Mouse (Mus musculus): ENCODE measurements around the gene Ltb4r2. TPM values are rescaled to one million over a fixed set of nuclear protein-coding genes. Genes with fewer than 3 reads are reported as not detected.

Gene Ltb4r2
- under 1 TPM in 1 of 2 experiments, not detected in 1; 0.40 TPM for polyA plus RNA-seq (2017; shearing (Covaris generic))

GRCm38 (mm10) chr14:55761163-55761562, at the start of gene Ltb4r2:
Gene Ltb4r2, plus strand, starts transcription at chr14:55761428.
- ATAC-seq = no peak

DNA sequence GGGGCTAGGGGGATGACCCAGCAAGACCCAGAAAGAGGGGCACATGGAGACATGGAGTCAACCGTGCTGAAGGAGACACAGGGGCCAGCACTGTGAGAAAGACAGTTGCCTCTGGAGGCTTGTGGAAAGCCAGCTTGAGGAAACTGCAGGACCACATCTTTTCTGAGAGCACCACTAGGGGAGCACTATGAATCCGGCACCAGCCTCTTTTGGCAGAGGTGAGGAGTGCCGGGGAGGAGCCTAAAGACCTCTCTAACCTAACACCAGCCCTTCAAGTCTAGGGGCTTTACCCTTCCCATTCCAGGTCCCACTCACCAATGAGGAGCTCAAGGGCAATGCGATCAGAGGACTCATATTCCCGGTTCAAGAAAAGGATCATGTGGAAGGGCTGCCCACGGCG, 49.4 kb upstream of the Ltb4r2 start:
- ATAC-seq = no peak

GRCm38 (mm10) chr14:55713007-55713728, 48.1 kb upstream of the Ltb4r2 start:
- ATAC-seq = no peak

DNA sequence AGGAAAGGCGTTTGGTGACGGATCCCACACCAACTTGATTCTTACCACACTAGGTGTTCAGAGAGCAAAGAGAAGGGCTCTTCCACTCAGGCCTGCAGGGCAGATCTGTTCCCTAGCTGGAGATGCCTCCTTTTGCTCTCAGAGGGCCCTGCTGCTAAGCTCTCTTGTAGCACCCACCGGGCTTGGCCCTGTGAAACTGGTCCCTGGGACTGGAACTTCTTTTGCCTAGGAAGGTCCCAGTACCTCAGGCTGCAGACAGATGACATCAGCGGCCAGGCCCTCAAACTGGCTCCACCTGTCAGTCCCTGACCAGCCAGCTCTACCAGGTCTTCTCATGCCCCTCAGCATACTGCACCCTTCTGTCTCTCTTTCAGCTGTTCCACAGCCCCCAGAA, 47.5 kb upstream of the Ltb4r2 start, which contains the start of gene Tgm1:
Gene Tgm1, minus strand, starts transcription at position 198 of the 394 bp plus-strand sequence.
- no peak for ATAC-seq

- ATAC-seq = no peak
These were observed 46.3 kb upstream of the Ltb4r2 start for GRCm38 (mm10) chr14:55714893-55715292.

- no peak for ATAC-seq
These were observed 45.0 kb upstream of the Ltb4r2 start for GRCm38 (mm10) chr14:55716271-55716670.

DNA sequence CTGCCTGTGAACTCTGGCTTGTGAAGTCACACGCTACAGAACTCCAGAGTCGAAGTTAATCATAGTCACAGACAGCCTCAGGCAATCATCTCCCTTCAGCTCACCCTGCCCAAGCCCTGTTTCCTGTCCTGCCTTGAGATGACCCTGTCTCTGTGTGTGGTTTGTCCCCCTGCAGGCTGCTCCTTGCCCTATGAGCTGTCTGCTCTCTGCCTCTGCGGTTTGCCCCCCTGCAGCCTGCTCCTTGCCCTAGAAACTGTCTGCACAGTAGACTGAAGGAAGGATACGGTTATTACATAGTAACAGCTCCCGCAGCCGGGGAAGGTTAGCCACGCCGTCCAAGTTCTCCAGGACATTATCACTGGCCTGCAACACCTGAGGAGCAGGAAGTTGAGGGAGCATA, 44.3 kb upstream of the Ltb4r2 start:
- no peak for ATAC-seq

GRCm38 (mm10) chr14:55719737-55720136, 41.5 kb upstream of the Ltb4r2 start:
- no peak for ATAC-seq

GRCm38 (mm10) chr14:55720666-55721065, 40.6 kb upstream of the Ltb4r2 start:
- no peak for ATAC-seq

DNA sequence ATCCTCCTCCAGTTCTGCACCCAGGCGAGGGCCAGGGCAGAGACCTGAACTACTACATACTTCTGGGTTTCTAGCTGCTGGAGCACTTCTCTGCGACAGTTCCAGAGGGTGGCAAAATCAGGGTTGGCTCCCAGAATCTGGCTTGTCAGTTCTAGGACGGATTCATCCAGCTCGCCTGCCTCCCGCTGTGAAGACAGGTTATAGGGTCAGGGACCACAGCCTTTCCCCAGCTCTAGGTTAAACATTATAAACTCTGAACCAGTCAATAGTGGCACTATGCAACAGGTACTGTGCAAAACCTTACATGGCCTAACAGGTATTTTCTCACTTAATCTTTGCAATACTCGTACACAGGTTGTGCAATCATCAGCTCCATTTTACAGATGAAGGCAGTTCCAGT, 40.2 kb upstream of the Ltb4r2 start:
- ATAC-seq = no peak

DNA sequence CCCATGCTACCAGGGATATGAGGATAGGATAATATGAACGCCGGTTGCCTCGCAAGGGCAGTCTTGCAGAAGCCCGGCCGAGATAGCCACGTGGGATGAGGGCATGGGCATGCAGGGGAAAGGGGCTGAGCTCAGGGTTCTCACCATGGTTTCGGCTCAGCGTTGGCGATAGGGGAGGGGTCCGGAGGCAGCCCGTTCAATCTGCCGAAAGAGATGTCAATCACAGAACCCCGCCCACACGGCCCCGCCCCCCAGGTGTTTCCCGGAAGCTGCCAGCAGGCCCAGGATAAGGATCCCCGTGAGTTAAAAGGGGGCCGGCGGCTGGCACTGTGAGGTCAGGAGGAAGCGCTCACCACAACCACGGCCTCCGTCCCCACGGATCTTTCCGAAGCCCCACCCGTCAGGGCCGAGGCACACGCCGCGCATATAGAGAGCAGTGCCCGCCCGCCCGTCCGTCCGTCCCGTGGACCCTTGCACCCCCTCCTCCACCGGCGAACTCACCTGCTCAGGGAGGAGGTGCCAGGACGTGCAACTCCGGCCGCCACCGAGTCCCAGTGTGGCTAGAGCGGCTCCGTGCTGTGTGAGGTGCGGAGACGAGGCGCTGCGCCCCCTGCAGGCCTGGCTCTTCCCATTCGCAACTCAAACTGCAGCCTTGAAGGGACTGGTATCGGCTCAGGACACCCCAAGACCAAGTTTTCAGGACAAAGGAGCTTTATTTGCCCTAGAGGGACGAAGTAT, 39.4 kb upstream of the Ltb4r2 start, which contains the start of gene Rabggta:
Gene Rabggta, minus strand, starts transcription at position 564 of the 738 bp plus-strand sequence.
- ATAC-seq = peak; percentile 53

GRCm38 (mm10) chr14:55722438-55722945, 38.7 kb upstream of the Ltb4r2 start:
- no peak for ATAC-seq

- ATAC-seq = no peak
These were observed 37.8 kb upstream of the Ltb4r2 start for GRCm38 (mm10) chr14:55723433-55723832.

GRCm38 (mm10) chr14:55724411-55724871, 36.8 kb upstream of the Ltb4r2 start:
- peak; percentile 85 for ATAC-seq

DNA sequence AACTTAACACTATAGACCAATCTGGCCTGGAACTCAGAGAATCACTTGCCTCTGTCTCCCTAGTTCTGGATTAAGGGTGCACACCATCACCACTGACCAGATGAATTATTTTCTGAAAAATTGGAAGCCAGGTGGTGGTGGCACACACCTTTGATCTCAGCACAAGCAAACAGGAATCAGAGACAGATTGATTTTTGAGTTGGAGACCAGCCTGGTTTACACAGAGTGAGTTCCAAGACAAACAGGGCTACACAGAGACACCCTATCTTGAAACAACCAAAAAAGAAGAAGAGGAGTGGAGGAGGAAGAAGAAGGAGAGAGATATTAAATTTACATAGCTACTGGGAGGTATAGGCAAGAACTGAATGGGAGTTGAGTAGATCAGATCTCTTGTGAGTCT, 35.0 kb upstream of the Ltb4r2 start:
- no peak for ATAC-seq

DNA sequence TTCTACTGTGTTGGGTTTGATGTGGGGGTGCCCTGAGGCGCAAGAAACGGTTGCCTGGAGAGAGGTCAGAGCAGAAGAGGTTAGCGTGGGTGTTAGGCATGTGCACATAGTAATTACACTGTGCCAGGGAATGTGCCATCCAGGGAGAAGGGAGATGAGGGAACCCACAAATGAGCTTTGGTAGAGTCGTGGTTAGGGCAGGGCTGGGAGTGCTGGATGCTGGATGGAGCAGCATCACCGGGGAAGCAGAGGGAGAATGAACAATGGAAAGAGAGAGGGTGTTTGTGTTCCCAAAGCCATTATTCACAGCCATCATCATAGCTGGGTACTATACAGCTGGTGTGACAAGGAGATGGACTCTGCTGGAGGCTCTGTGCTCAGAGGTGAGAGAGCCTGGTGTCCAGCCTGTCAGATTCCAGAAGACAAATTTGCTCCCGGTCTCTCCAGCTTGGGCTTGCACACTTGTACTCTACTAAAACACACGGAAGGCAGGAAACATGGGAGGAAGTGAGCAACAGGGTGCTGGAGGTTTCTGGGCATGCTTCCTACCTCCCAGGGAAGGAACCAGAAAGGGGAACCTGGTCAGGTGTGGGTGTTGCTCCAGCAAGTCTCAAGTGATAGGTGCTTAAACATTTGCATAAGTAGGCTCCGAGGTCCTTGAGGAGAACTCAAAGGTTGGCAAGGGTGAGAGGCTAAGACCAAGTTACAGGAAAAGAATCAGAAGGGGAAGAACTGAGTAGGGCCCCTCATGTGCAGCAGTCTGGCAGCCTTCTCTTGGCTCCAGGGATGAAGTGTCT, 33.1 kb upstream of the Ltb4r2 start:
- ATAC-seq = no peak

DNA sequence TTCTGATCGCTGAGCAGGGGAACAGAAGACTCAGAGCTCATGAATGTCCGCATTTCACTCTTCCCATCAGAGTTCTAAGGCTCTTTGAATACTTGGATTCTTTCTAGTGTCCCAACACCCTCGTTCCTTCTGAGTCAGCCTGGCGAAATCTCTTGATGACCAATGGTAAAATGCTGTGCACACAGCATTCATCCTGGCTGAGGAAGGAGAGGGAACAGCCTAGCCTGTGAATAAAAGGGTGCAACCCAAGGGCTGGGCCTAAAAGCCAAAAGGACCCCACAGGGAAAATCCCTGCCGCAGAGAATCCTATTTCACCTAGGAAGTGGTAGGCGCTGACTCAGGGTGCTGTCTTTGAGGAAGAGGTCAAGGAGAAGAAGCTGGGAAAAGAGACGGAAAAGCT, 31.1 kb upstream of the Ltb4r2 start:
- ATAC-seq = no peak

- no peak for ATAC-seq
These were observed 30.6 kb upstream of the Ltb4r2 start for GRCm38 (mm10) chr14:55730531-55731032.

DNA sequence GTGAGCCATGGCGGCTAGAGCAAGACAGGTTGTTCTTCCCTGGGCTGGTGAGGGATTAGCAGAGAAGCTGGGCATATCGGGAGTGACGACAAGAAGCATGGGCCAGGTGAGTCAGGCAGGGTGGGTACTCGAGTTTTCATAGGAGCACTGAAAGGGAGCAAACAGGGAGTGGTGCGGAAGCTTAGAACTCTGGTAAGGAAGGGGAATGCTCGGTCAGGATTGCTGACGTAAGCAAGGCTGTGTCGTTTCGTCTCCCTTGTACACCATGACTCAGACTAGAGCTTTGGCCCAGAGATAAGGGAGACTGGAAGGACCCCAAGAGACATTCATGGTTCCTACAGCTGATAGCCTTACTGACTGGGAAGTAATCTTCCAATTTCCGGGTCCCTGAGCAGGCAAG, 27.3 kb upstream of the Ltb4r2 start:
- no peak for ATAC-seq

DNA sequence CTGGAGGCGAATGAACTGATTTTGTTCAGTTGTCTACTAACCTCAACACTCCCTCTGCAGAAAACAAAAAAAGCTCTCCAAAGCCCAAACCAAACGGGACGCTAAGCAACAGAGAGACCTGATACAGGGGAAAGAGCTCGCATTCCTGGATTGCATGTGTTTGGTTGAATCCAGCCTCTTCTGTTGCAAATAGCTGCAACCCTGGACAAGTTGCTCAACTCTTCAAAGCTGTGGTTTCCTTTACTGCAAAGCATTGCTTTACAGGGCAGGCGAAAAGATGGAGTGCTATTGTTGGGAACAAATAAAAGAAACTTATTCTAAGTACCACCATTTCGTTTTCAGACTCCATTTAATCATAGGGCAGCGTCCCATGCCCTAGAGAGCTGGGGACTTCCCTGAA, 26.4 kb upstream of the Ltb4r2 start:
- ATAC-seq = no peak

DNA sequence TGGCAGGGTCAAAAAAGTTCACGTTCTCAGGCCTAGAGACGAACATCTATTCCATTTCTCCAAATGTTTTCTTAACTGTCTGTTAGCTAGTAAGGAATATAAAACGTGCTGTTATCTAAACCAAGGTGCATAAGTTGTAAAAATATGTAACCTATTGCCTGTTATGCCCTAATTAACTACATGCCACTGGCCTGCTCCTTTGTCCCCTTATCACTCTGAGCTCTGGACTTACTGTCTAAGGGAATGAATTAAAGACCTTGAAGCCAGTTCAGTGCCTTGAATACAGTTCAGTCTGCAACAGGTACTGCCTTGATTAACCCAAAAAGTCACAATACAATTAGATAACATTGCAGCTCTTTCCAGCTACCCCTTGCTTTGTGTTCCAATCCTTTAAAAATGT, 25.9 kb upstream of the Ltb4r2 start:
- ATAC-seq = no peak

DNA sequence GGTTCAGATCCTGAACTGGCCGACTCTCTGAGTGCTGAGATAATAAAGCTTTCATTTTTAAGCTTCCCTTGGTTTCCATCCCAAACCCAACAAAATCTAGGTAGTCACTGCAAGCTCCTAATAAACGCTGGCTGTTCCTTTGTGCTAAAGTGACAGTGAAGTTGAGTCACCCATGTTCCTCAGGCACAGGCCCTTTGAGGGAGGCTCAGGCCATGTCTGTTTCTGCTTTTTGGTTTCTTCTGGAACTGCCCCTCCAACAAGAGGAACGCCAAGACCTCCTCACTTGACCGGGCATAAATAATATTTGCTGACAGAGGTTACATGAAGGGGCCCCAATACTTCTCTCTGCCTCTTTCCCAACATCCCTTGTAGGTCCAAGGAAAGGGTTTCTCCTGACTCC, 25.5 kb upstream of the Ltb4r2 start:
- no peak for ATAC-seq

Data from activated CD4-positive, CD25-positive, alpha-beta regulatory T cell, adult 4 months (primary cell).